Mouse (Mus musculus): ENCODE results near the gene Gm5142.

DNA sequence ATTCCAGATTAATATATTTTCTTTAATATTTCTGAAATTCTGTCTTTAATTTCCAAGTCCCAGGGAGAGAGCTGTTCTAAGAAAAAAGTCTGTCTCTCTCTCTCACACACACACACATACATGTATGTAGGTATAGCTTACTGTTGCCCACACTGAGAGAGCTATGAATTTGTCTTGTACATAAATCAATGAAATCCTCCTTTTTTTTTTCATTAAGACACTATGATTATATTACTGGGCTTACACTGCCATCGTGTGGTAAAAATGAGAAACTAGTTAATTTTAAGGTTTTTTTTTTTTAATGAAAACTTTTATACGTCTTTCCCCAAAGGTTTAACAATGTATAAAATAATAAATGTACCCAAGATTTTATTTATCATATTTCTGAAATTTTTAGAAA lies 64.3 kb downstream of the Gm5142 start:
- no peak for TF ChIP-seq POLR2A (IDR thresholded peaks at IDR 0.05; ENCODE audit: low read depth, low read length)
- no peak for TF ChIP-seq CTCF (conservative IDR thresholded peaks at IDR 0.05; ENCODE audit: insufficient read depth, insufficient read length, low read depth, low read length)
